Mouse (Mus musculus) frontal cortex, postnatal 14 days (tissue): ENCODE results near the gene Smg8.

ENCODE experiments used
- DNase-seq, 2 experiments: peaks; one replicate each; pipeline ENCODE4 v3.0.0; 2022; ENCODE audit warnings: low spot score in 2 of 2

Smg8 gene

DNA sequence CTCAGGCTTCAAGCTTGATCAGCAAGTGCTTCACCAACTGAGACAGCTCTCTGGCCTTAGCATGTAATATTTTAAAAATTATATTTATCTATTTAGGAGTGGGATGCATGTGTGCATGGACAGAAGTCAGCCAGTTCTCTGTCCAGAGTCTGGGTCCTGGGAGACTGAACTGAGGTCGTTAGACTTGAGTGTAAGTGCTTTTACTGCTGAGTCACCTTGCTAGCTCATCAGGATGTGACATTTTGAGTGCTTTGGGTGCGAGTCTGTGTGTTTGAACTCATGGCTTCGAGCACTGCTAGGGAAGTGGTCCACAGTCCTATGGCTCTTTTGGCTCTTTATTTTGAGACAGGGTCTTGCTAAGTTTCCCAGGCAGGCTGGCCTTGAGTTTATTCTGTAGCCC, 43.5 kb downstream of the Smg8 start:
- no peak for DNase-seq

GRCm38 (mm10) chr11:87039307-87039963, 47.1 kb downstream of the Smg8 start:
- no peak for DNase-seq

GRCm38 (mm10) chr11:87036180-87036579, 50.4 kb downstream of the Smg8 start:
- no peak for DNase-seq

- no peak for DNase-seq
These were observed 58.4 kb downstream of the Smg8 start for GRCm38 (mm10) chr11:87028212-87028611.
